Mouse (Mus musculus): ENCODE results near the gene F2rl1. TPM values are rescaled to one million over a fixed set of nuclear protein-coding genes. Genes with fewer than 3 reads are reported as not detected.
A peak's percentile ranks its signal among the peaks of the same experiment; 100 is the strongest.

F2rl1 gene
- total and polyA plus RNA-seq, 3 experiments = 0.05 TPM; not detected in 2

DNA sequence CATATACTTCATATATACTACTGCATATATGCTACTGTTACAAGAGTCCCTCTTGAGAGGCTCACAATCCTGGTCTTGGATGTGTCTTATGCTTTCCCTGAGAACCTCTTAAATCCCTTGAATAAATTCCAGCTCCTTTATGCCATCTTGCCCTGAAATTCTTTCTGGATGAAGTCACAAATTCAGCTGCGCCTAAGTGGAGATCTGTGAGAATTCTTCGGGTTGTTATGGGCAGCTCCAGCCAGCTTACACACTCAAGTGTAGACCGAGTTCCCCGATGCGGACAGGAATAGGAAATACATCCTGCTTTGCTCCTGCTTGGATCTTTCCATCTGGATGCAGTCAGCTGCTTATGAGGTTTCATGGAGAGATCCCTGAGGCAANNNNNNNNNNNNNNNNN, 40.4 kb downstream of the F2rl1 start:
- DNase-seq (ENCODE audit: low spot score) = no peak
- TF ChIP-seq TAL1 (conservative IDR thresholded peaks at IDR 0.05; ENCODE audit: low read depth, low read length) (no peak), POLR2AphosphoS5 (IDR thresholded peaks at IDR 0.05; ENCODE audit: insufficient replicate concordance, low read depth, low read length) (no peak), GATA1 (IDR thresholded peaks at IDR 0.05; ENCODE audit: borderline replicate concordance, low read length) (no peak), GATA2 (IDR thresholded peaks at IDR 0.05; ENCODE audit: borderline replicate concordance, low read depth, low read length) (no peak)
- H3K4me3 ChIP-seq (ENCODE audit: low read depth, low read length) = no peak overlapping the region
- H3K36me3 ChIP-seq (replicated peaks) = no peaks in the 10 kb centered on the region
- no peak for ATAC-seq (ENCODE audit: extremely low read depth, insufficient number of reproducible peaks, low FRiP score, poor library complexity, severe bottlenecking)
- peaks cover 35% of the 10 kb centered on the region for H3K4me1 ChIP-seq (ENCODE audit: insufficient read depth, low read depth, low read length)
- H3K27me3 ChIP-seq (ENCODE audit: insufficient read depth, low read length) = peaks cover 21% of the 10 kb centered on the region
- no peaks in the 10 kb centered on the region for H3K9me3 ChIP-seq (replicated peaks)

DNA sequence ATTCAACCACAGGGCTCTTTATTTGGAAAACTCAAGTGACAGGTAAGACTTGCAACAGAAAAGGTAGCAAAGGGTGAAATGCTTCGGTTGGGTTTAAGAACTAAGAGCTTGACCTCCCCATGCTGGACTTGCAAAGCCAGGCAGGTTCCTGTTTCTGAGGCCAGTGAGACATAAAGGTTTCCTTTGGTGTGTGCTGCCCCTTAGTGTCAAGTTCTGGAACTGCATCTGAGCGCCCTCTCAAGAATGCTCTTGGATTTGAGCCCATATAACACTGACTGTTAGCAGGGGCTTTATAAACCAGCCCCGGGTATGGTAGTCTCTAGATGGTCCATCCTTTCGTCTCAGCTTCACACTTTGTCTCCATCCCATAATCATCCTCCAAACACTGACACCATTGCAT, 43.6 kb downstream of the F2rl1 start:
- H3K9me3 ChIP-seq (replicated peaks) = no peaks in the 10 kb centered on the region
- TF ChIP-seq CTCF (IDR thresholded peaks at IDR 0.05; ENCODE audit: low read depth, low read length) (peak; percentile 50; the same call in 1 of the 2 replicates), POLR2AphosphoS5 (IDR thresholded peaks at IDR 0.05; ENCODE audit: insufficient replicate concordance, low read depth, low read length) (no peak)
- peaks cover 59% of the 10 kb centered on the region for H3K4me1 ChIP-seq (ENCODE audit: insufficient read depth, low read depth, low read length)
- no peaks in the 10 kb centered on the region for H3K36me3 ChIP-seq (replicated peaks)
- DNase-seq (ENCODE audit: low spot score) (peak; percentile 55), ATAC-seq (ENCODE audit: extremely low read depth, insufficient number of reproducible peaks, low FRiP score, poor library complexity, severe bottlenecking) (no peak)
- no peak overlapping the region for H3K4me3 ChIP-seq (ENCODE audit: low read depth, low read length)
- peaks cover 6% of the 10 kb centered on the region; the same call in 1 of the 2 replicates for H3K27me3 ChIP-seq (ENCODE audit: insufficient read depth, low read length)

DNA sequence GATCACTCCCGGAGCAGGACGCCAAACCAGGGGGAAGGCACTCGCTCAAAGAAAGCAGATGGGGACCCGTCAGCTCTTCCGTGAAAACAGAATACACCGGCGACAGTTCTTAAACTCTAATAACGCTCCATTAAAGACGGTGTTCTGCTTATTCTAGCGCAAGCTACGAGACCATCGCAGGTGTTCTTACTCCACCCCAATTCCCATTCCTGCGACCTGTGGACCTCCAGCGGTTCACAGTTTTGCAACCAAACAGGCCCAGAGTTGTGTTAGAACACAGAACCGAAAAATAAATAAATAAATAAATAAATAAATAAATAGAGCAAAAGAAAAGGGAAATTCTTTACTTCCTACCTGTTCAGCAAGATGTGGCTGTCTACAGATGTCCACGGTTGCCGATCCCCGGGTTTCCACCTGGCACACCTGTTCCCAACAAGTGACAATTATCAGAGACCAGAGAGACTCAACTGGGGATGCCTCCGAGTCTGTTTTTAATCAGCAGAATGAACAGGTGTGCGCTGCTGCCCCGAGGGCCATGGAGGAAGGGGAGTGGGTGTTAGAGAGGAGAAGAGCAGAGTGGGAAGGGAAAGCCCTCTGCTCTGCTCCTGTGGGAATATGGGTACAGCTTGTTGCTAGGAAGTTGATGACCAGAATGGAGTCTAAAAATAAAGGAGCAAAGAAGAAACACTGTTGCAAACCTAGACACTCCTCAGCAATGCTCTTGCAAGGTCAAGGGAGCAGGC, 46.2 kb downstream of the F2rl1 start, which contains the start of gene S100z:
TSS of gene S100z (minus strand) at position 51 of the 743 bp plus-strand sequence.
- H3K4me1 ChIP-seq (ENCODE audit: insufficient read depth, low read depth, low read length) = peaks cover 82% of the 10 kb centered on the region

DNA sequence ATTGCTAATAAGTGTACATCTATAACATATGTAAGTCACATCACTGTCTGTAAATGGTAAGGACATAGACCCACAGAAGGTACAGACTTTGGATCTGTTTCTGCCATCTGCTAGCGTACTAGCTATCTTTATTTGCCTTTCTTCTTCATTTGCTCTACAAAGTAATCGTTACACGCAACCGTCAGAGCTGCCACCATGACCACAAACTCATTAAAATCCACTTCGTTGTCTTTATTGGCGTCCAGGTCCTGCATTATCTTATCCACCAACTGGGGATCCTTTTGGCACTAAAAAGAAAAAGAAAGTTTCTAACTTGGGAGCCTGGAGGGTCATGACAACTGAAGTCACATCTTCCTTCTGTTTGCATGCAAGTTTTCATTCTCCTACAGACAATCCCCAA, 47.9 kb downstream of the F2rl1 start:
- DNase-seq (ENCODE audit: low spot score) (peak; percentile 28), ATAC-seq (ENCODE audit: extremely low read depth, insufficient number of reproducible peaks, low FRiP score, poor library complexity, severe bottlenecking) (peak; percentile 50)
- Histone ChIP-seq H3K4me3 (ENCODE audit: low read depth, low read length) (no peak overlapping the region; the same call in 1 of the 2 replicates), H3K4me1 (ENCODE audit: insufficient read depth, low read depth, low read length) (peaks cover 79% of the 10 kb centered on the region), H3K36me3 (replicated peaks) (no peaks in the 10 kb centered on the region), H3K27me3 (ENCODE audit: insufficient read depth, low read length) (no peaks in the 10 kb centered on the region), H3K9me3 (replicated peaks) (no peaks in the 10 kb centered on the region)
- TF ChIP-seq POLR2AphosphoS5 (IDR thresholded peaks at IDR 0.05; ENCODE audit: insufficient replicate concordance, low read depth, low read length) = no peak
- TF ChIP-seq TAL1 (conservative IDR thresholded peaks at IDR 0.05; ENCODE audit: low read depth, low read length) = peak; percentile 68; the same call in 1 of the 2 replicates

More for the DNA sequence above, 46.2 kb downstream of the F2rl1 start, which contains the start of gene S100z:
- H3K9me3 ChIP-seq (replicated peaks) = no peaks in the 10 kb centered on the region
- H3K4me3 ChIP-seq (ENCODE audit: low read depth, low read length) = no peak within 1 kb of the TSS; the same call in 1 of the 2 replicates
- TF ChIP-seq GATA1 (IDR thresholded peaks at IDR 0.05; ENCODE audit: borderline replicate concordance, low read length) (no peak), CTCF (IDR thresholded peaks at IDR 0.05; ENCODE audit: low read depth, low read length) (no peak)
- DNase-seq (ENCODE audit: low spot score) (no peak), ATAC-seq (ENCODE audit: extremely low read depth, insufficient number of reproducible peaks, low FRiP score, poor library complexity, severe bottlenecking) (no peak)
- no peaks in the 10 kb centered on the region for H3K36me3 ChIP-seq (replicated peaks)
- no peaks in the 10 kb centered on the region for H3K27me3 ChIP-seq (ENCODE audit: insufficient read depth, low read length)

DNA sequence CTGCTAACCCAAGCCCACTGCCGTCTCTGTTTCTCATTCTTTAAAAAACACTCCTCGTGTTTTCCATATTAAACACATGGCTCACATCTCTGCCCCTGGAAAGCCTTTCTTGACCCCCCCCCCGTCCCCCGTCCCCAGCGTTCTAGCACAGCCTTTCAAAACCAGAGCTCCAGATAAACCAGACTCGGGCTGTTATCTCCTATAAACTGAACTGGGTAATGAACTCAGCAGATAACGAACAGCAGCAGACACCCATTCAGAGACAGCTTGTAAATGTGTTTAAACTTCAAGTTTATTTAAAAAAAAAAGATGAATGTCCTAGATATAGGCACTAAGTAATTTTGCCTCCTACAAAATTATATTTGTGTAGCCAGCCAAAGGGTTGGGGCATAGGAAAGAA, 49.9 kb downstream of the F2rl1 start:
- H3K27me3 ChIP-seq (ENCODE audit: insufficient read depth, low read length) = no peaks in the 10 kb centered on the region
- DNase-seq (ENCODE audit: low spot score) (peak; percentile 58), ATAC-seq (ENCODE audit: extremely low read depth, insufficient number of reproducible peaks, low FRiP score, poor library complexity, severe bottlenecking) (peak; percentile 77)
- no peaks in the 10 kb centered on the region for H3K9me3 ChIP-seq (replicated peaks)
- H3K4me3 ChIP-seq (ENCODE audit: low read depth, low read length) = peak overlapping the region; percentile 15; the same call in 1 of the 2 replicates
- TF ChIP-seq GATA2 (IDR thresholded peaks at IDR 0.05; ENCODE audit: borderline replicate concordance, low read depth, low read length) (no peak), TAL1 (conservative IDR thresholded peaks at IDR 0.05; ENCODE audit: low read depth, low read length) (peak; percentile 65), CTCF (IDR thresholded peaks at IDR 0.05; ENCODE audit: low read depth, low read length) (no peak), GATA1 (IDR thresholded peaks at IDR 0.05; ENCODE audit: borderline replicate concordance, low read length) (no peak), POLR2AphosphoS5 (IDR thresholded peaks at IDR 0.05; ENCODE audit: insufficient replicate concordance, low read depth, low read length) (no peak)
- no peaks in the 10 kb centered on the region for H3K36me3 ChIP-seq (replicated peaks)
- H3K4me1 ChIP-seq (ENCODE audit: insufficient read depth, low read depth, low read length) = peaks cover 81% of the 10 kb centered on the region

DNA sequence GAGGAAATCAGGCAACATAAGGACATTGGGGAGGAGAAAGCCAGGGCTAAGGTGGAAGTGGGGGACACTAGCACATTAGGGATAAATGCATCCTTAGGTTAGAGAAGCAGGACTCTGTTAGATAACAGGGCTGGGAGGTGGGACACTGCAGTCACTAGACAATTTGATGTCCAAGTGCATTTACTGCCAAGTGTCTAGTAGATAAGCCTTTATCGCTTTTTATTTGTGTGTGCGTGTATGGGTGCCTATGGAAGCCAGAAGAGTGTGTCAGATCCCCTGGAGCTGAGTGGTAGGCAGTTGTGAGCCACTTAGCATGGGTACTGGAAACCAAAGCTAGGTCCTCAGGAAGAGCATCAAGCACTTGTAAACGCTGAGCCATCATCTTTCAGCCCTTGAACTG, 50.7 kb downstream of the F2rl1 start:
- H3K27me3 ChIP-seq (ENCODE audit: insufficient read depth, low read length) = no peaks in the 10 kb centered on the region
- no peak for TF ChIP-seq GATA1 (IDR thresholded peaks at IDR 0.05; ENCODE audit: borderline replicate concordance, low read length)
- peak; percentile 39 for TF ChIP-seq TAL1 (conservative IDR thresholded peaks at IDR 0.05; ENCODE audit: low read depth, low read length)
- TF ChIP-seq GATA2 (IDR thresholded peaks at IDR 0.05; ENCODE audit: borderline replicate concordance, low read depth, low read length) = no peak
- no peak for TF ChIP-seq CTCF (IDR thresholded peaks at IDR 0.05; ENCODE audit: low read depth, low read length)
- H3K4me3 ChIP-seq (ENCODE audit: low read depth, low read length) = peak overlapping the region; percentile 2; the same call in 1 of the 2 replicates
- DNase-seq (ENCODE audit: low spot score) (no peak), ATAC-seq (ENCODE audit: extremely low read depth, insufficient number of reproducible peaks, low FRiP score, poor library complexity, severe bottlenecking) (peak; percentile 50)
- no peaks in the 10 kb centered on the region for H3K9me3 ChIP-seq (replicated peaks)
- H3K36me3 ChIP-seq (replicated peaks) = no peaks in the 10 kb centered on the region
- H3K4me1 ChIP-seq (ENCODE audit: insufficient read depth, low read depth, low read length) = peaks cover 79% of the 10 kb centered on the region

Measured in G1E (cell line).